Mouse (Mus musculus) right cerebral cortex, postnatal 4 days (tissue): Measurements from ENCODE around the gene Sema4a.
A peak's percentile ranks its signal among the peaks of the same experiment; 100 is the strongest.

Experiments used
- DNase-seq: peaks from one replicate; pipeline ENCODE4 v3.0.0-alpha.2; 2022

Sema4a gene

DNA sequence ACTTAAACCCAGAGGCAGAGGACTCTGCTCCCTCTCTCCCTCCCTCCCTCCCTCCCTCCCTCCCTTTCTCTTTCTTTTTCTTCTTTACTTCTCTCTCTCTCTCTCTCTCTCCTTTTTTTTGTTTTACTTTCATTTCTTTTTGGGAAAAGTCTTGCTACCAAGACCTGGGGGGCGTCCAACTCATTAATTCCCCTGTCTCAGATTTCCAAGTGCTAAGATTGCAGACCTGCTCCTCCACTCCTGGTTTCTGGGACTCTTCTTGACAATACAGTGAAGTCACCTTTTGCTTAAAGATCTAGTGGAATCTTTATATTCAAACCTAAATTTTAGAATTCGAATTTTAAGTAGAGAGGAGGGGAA is 35.7 kb downstream of the Sema4a start:
- no peak for DNase-seq

DNA sequence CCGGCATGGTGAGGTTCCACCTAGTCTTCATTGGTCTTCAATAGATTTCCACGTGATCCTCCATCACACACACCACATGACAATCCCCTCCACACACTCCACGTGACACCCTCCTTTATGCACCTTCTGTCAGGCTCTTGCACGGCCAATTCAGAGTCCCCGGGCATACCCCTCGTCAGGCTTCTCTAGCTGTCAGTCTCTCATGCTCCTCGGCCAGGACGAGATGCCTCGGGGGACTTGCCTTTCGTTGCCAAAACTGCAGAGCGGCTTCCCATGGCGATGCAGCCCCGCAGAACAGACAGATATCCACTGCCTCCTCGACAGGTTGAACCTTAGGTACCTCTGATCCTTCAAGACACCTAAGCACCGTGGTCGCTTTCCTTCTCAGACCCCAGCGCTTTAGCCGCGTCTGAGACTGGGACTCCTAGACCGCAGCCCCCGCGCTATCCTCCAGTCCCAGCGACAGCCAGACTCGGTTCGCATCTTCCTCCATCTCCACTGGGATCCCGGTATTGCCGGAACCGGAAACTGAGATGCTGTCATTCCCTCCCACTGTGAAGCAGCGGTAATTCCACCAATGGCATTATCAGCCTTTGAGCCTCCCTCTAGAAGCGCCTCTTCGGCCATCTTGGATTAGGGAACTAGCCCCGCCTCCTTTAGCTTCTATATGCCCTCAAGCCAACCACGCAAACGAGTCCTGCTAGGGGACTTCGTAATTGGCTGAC is 36.2 kb downstream of the Sema4a start, which contains the start of gene Slc25a44:
Slc25a44 (minus strand) TSS at position 535 of the 725 bp plus-strand sequence.
- DNase-seq: peak; percentile 75

DNA sequence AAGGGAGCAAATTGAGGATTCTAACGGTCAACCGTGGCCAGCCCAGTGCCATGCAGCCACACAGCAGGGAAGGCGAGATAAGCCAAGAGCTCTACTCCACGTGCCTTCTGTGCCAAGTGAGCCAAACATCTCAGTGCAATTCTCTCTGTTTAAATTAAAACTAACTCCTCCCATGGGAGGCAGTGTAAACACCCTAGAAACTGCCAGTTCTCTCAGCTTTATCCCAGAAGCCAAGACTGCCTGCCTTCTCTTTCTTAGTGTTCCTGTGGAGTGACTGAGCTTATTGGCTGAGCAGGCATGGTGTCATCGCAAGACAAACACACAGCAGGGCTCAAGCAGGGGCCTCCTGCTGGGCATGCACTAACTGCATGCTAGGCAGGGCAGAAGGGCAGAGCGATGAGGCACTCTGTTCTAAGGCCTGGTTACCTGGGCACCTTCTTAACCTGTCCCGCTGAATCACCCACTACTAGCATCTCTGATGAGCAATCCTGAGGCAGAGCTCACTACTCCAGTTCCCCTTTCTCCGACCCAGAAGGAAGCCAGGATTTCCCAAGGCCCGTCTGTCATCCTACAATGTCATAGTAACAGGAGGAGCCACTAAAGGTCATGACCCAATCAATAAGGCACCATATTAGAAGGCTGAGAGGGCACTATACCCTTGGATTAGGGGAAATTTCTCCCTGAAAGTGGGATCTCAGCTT is 38.8 kb downstream of the Sema4a start:
- DNase-seq: no peak

DNA sequence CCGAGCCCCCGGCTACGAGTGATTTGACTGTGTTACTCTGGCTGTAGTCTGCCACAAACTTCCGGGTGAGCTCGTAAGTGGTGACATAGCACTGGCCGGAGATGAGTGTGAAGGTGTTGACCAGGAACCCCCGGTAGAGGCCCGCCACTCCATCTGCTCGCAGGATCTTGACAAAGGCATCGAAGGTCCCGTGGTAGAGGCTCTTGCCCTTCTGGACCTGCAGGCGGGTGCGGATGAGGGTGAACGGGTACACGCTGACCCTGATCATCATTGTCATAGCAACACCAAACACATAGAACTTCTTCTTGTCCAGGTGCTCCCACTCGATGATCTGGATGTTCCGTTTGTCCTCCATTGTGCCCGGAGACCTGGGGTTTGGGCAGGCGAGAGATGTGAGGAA is 40.2 kb downstream of the Sema4a start:
- DNase-seq: no peak

DNA sequence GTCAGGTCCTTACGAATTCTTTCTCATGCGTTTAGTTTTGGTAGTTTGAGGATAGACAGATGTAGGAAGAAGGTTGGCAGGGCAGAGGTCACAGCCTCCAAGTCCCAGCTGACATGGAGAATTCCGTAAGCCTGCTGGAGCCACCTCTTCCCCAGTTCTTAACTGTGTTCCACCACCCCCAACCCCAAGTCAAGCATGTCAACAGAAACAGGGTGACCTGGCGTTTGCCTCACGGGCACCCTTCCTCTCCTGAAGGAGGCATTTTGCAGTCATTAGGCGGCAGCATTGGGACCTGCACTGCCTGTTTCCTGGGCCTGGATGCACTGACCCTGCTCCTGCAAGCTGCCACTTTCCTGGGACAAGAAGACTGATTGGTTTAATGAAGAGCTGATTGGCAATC is 43.0 kb downstream of the Sema4a start:
- DNase-seq: no peak

DNA sequence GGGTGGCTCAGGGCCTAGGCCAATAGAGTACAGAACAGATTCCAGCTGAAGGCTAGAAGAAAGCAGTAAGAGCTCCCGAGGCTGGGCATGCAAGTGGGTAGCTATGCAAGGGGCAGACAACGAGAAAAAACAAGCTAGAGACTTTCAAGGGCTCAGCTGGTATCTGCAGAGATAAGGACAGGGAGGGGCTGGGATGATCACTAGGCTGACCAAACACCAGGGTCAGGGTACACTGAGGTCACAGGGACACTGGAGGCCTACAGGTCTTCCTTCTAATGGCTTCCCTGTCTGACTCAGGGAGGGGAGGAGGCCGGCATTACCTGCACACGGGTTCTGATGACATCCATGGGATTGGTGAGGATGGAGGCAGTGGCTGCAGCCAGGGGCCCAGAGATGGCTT is 45.3 kb downstream of the Sema4a start:
- DNase-seq: no peak

DNA sequence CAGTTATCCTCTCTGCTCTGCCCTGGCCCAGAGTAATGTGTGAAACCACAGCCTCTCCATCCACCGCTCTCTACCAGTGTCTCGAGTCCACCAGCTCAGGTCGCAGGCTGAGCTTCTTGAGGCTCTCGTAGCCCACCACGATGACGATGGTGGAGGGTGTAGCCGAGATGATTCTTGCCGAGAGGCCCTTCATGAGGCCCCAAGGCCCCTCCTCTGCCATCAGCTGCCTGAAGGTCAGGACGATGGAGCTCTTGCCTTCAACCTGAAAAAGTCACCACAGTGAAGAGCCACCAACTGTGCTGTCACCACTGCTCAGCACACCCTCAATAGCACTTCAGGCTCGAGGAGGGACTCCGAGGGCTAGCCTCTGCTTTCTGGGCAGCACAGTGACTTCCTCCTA is 48.3 kb downstream of the Sema4a start:
- DNase-seq: no peak

DNA sequence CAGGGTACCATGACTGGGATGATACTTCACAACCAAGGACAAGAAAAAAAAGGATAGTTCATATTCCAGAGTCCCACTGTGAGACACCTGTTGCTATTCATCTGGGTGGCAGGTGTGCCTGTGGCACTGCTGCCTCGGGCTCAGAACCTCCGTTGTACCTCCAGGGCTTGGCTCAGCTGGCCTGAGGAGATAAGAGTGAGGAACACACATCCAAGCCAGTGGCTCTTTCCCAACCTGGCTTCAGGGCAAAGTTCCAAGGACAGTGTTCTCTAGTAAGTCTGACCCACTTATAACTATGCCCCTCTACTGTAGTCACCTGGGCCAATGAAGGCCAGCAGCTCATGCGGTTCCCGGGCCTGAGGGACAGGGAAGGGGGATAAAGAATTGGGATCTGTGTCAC is 49.3 kb downstream of the Sema4a start:
- no peak for DNase-seq

DNA sequence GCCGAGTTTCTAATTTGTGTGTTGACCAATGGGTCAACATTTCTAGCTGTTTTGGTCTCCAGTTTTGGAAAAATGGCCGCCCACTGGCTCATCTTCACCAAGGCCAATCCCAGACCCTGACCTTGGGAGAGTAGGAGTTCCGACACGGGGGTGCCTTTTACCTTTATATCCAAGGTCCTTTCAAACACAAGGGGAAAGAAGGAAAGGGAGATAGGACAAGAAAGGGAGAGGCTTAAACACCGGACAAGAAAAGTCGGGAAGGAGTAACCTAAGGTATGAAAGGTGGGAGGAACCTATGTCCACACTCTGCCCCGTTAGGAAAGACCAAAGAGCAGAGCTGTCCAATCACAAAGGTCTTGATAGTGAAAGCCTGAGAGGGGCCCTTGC is 50.3 kb downstream of the Sema4a start:
- no peak for DNase-seq

DNA sequence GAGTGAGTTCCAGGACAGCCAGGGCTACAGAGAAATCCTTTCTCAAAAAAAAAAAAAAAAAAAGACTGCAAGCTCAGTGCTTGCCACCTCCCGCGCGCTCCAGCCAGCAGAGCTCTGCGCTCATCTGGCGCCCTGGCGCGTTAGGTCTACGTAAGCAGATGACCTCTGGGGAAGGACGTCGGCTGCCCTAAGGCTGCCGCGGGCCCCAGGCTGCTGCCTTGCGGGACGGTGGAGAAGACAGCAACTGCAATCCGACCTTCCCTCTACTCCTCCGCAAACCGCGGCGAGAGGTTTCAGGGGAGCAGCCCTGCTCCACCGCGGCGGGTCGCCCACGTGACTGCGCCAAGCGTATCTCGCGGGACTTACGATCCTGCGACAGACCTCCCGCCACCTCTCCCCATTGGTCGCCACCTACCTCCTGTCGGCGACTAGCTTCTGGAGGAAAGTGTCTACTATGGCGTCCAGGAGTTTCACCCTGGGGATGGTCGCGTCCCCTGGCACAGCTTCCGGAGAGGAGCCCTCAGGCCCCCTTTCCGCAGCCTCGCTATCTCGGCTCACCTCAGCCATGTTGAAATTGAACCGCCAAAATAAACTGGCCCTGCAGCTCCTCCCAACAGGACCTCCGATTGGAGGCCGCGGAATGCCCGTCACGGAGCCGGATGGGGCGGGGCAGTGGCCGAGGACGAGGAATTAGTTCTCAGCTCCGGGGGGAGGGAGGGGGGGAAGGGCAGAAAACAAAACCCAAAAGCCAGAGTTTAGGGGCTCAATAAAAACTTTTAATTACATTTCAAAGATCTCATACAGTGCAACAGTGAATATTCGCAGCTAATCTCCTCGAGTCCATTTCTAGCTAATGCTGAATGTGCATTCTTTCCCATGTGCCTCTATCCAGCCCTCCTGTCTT is 51.0 kb downstream of the Sema4a start, which contains the start of gene Pmf1:
Pmf1 (minus strand) TSS at position 591 of the 904 bp plus-strand sequence.
- DNase-seq: peak; percentile 84

DNA sequence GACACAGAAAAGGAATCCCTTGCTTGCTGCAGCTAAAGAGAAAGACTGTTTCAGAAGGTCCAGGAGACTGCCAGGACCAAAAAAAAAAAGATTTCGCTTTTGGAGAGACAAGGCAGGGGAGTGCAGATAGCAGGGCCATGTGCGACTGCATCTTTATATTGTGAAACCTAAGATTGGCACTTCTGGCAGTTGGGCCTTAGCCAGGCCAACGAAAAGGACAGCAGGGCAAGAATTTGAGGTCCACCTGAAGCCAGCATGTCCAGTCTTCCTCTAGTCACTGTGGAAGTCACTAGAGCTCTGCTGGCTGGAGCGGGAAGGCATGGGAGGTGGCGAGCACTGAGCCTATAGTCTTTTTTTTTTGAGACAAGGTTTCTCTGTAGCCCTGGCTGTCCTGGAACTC is 52.0 kb downstream of the Sema4a start:
- no peak for DNase-seq

DNA sequence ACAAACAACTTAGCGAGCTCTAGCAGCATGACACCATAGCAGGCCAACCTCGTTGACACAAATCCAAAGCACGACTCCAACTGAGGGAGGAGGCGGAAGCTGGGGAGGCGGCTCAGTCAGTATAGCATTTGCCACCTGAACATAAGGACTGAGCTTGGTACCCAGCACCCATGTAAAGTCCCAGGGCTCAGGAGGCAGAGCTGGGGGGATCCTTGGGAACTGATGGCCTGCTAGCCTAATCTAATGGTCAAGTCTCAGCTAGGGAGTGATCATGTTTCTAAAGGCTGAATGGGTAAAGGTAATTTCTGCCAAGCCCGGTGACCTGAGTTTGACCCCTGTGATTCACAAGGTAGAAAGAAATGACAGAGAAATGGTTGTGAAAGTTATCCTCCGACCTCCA is 53.5 kb downstream of the Sema4a start:
- no peak for DNase-seq

DNA sequence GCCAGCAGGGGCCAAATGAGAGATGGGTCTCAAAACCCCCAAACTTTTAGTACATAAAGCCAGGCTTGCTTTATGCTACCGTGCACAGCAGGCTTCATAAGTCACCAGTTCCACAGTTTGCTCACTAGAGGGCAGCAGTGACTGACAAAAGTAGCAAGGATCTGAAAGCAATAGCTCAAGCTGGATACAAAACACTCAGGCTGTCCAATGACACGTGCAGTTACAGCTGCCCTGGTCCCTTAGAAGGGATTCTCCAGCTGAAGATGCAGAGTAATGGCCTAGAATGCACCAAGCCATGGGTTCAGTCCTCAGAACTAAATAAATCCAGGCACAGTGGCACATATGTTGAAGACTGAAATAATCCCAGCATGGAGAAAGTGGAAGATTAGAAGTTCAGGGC is 53.9 kb downstream of the Sema4a start:
- DNase-seq: peak; percentile 40

DNA sequence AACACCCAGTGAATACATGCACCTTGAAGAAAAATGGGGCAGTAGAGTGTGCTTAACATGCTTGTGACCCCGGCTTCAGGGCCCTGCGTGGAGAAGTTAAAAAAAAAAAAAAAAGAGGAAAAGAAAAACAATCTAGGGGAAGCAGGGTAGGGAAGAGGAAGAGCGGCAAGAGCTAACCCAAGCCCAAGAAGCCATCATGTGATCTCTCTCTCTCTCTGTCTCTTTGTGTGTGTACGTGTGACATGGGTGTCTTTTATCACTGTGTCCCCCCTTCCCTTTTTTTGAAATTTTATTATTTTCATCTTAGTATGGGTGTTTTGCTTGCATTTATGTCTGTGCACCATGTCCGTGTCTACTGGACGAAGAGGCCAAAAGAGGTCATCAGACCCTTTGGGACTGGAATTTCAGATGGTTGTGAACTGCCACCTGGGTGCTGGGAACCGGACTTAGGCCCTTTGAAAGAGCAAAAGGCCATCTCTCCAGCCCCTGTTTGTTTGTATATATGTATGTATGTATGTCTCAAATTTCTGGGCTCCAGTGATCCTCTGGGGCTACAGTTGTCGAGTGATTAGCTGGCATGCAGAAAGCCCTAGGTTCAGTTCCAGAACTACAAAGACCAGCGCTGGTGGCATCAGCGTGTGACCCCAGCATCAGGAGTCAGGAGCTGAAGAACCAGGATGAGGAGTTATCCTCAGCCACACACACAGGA is 57.3 kb downstream of the Sema4a start:
- no peak for DNase-seq

DNA sequence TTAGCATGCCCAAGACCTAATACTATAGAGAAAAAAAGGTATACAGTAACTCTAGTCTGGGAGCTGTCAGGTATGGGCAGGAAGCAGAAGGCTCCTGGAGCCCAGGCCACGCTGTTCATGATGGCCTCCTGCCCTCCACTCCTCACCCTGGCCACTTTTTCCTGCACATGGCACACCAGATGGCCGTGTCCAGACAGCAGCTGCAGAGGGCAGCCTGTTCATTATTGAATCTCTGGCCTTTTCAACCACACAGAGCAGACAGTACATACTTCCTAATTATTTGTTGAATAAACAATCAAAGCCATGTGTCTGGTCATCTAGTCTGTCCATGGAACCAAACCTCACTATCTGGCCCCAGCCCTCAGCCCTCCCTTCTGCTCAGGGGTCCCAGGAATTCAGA is 62.3 kb downstream of the Sema4a start:
- no peak for DNase-seq

DNA sequence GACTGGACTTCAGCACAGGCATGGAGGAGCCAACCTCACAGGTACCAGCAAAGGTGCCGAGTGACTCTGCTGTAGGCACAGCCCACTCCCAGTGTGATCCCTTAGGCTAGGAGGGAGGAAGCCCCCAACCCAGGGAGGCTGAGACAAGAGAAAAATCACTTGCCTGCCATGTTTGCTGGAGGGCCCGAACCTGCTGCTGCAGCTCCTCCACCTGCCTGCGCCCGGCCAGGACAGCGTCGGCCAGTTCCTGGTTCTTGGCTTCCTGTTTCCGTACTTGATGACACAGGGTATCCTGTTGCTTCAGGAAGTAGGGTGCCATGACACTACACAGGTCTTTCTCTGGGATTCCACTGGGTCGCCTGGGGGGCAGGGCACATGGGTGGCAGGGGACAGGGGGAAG is 65.2 kb downstream of the Sema4a start:
- no peak for DNase-seq

DNA sequence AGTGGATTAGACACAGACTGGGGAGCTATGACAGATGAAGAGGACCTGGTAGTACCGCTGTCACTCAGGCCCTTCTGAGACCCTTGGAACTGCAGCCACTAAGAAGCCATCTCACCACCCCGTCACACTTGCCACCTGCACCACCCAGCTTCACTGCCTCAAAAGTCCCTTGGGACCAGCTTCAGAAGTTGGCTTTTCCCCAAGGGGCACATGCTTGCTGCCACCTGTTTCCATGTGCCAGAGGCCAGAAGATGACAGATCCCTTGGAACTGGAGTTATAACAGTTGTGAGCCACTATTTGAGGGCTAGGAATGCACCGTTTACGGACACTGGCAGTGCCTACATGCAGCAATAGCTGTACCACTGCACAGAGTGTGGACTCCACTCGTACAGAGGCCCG is 65.7 kb downstream of the Sema4a start:
- DNase-seq: no peak

DNA sequence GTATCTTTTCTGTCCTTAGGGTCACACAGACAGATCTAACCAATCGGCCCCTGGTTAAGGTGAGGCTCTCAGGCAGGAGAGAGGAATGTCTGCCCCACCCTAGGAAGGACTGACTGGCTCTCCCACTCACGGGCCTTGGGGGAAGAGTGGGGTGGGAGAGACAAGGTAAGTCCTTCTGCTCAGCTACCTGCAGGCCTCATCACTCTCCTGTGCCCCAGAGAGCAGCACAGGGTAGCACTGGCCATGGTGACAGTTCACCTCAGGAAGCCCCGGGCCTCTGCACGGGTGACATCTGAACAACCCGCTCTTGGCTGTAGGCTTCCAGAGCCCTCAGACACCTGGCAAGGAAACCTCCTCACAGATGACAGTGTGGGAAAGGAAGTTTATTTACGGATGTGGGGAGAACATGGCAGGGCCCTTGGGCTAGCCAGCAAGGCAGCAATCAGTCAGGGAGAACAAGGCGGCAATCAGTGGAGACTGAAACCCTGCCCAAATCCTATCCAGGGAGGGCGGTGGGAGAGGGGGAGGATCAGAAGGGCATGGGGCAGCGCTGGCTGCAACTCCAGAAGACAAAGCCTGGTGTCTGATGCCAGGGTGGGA is 67.1 kb downstream of the Sema4a start:
- DNase-seq: no peak
